Mouse (Mus musculus) CD4-positive, CD25-positive, alpha-beta regulatory T cell, adult 4 months (primary cell): ENCODE data around the gene Psmd3. TPM values are rescaled to one million over a fixed set of nuclear protein-coding genes. Genes with fewer than 3 reads are reported as not detected.
"Not testable (repeated sequence)": the region's sequence is repeated elsewhere in the genome, so short reads cannot be mapped to it uniquely, and the experiment has no call there.

Experiments
- ATAC-seq: one replicate; pipeline ENCODE4 v1.8.0; 2017
- polyA plus RNA-seq, 2 experiments: library from polyadenylated mRNA; unstranded; fragments of 100-300 nt; shearing (Covaris generic); gene quantifications; one replicate each; pipeline ENCODE4 v1.2.1; 2017

Gene Psmd3
- polyA plus RNA-seq, 2 experiments from 2014 or later, result 13.8 to 17.5 TPM

- ATAC-seq, result no peak
These were observed 39.3 kb downstream of the Psmd3 start for GRCm38 (mm10) chr11:98721458-98722226.

GRCm38 (mm10) chr11:98723098-98723497 is 40.7 kb downstream of the Psmd3 start:
- no peak for ATAC-seq

- ATAC-seq, result no peak
These were observed 43.7 kb downstream of the Psmd3 start for GRCm38 (mm10) chr11:98725926-98726506.

- peak; percentile 100 for ATAC-seq
These were observed 46.8 kb downstream of the Psmd3 start, which contains the start of gene Med24 for GRCm38 (mm10) chr11:98729119-98729588. Gene Med24 (minus strand): TSS chr11:98729435.

- ATAC-seq, result no peak
These were observed 48.4 kb downstream of the Psmd3 start for GRCm38 (mm10) chr11:98730727-98731126.

- no peak for ATAC-seq
These were observed 48.8 kb downstream of the Psmd3 start for GRCm38 (mm10) chr11:98731134-98731533.

GRCm38 (mm10) chr11:98734020-98734419 is 51.7 kb downstream of the Psmd3 start:
- no peak for ATAC-seq

GRCm38 (mm10) chr11:98735111-98735510 is 52.8 kb downstream of the Psmd3 start:
- no peak for ATAC-seq

- ATAC-seq, result no peak
These were observed 53.8 kb downstream of the Psmd3 start for GRCm38 (mm10) chr11:98736176-98736575.

- ATAC-seq, result not testable (repeated sequence)
These were observed 54.9 kb downstream of the Psmd3 start for GRCm38 (mm10) chr11:98737220-98737619.

- no peak for ATAC-seq
These were observed 56.1 kb downstream of the Psmd3 start for GRCm38 (mm10) chr11:98738428-98738911.

- ATAC-seq, result no peak
These were observed 56.6 kb downstream of the Psmd3 start for GRCm38 (mm10) chr11:98738925-98739324.

- ATAC-seq, result no peak
These were observed 57.7 kb downstream of the Psmd3 start for GRCm38 (mm10) chr11:98740026-98740392.

GRCm38 (mm10) chr11:98740393-98741050 is 58.2 kb downstream of the Psmd3 start, which contains the start of gene Thra:
Gene Thra (plus strand): TSS chr11:98740638.
- ATAC-seq, result no peak

GRCm38 (mm10) chr11:98741051-98741620 is 58.8 kb downstream of the Psmd3 start:
- ATAC-seq, result no peak

- peak; percentile 85 for ATAC-seq
These were observed 59.5 kb downstream of the Psmd3 start for GRCm38 (mm10) chr11:98741622-98742396.

- no peak for ATAC-seq
These were observed 60.3 kb downstream of the Psmd3 start for GRCm38 (mm10) chr11:98742397-98743291.

- no peak for ATAC-seq
These were observed 61.4 kb downstream of the Psmd3 start for GRCm38 (mm10) chr11:98743655-98744345.

GRCm38 (mm10) chr11:98744456-98745019 is 62.2 kb downstream of the Psmd3 start:
- ATAC-seq, result no peak
